Mouse (Mus musculus): Measurements from ENCODE around the gene Olfr1202.

GRCm38 (mm10) chr2:88770388-88770787, 43.9 kb upstream of the Olfr1202 start, which contains the start of gene Olfr1200:
- TF ChIP-seq CTCF (IDR thresholded peaks at IDR 0.05; ENCODE audit: insufficient read depth, low read depth, low read length) (no peak), POLR2A (IDR thresholded peaks at IDR 0.05; ENCODE audit: insufficient read depth, low read depth, low read length) (no peak)

All from olfactory bulb, adult 2 months (tissue).